Mouse (Mus musculus) spleen, embryonic (tissue): Measurements from ENCODE around the gene Pparg.

Experiments
- CTCF ChIA-PET: fragments of 350-600 bp; sonication (Branson Sonifier 250); formaldehyde crosslinking; loops from one replicate; lab custom pipeline; 2022; lab: Charles Lee

The Pparg gene

DNA sequence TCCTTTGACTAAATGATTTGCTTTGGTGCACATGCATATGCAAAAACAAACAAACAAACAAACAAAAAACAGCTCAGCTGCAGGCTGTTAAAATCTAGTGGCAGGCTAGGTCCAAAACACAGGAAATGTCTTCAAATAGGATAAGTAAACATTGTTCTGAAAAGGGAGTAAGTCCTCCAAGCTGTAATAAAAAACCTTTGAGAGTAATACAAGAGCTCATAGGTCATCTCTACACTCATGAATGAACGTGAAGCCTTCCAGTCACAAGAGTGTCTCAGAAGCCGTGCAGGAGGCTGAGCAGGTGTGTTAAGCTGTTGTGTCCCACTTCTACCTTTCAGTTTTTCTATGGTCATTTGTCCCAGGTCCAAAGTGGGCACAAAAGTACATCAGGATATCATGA, 102.6 kb downstream of the Pparg start:
- CTCF ChIA-PET, result no interaction called here

- CTCF ChIA-PET, result no interaction called here
Measured at GRCm38 (mm10) chr6:115464661-115465060, 103.9 kb downstream of the Pparg start.

- CTCF ChIA-PET, result no interaction called here
Measured at GRCm38 (mm10) chr6:115465463-115465862, 104.7 kb downstream of the Pparg start.

GRCm38 (mm10) chr6:115465876-115466275, 105.1 kb downstream of the Pparg start:
- CTCF ChIA-PET, result no interaction called here

DNA sequence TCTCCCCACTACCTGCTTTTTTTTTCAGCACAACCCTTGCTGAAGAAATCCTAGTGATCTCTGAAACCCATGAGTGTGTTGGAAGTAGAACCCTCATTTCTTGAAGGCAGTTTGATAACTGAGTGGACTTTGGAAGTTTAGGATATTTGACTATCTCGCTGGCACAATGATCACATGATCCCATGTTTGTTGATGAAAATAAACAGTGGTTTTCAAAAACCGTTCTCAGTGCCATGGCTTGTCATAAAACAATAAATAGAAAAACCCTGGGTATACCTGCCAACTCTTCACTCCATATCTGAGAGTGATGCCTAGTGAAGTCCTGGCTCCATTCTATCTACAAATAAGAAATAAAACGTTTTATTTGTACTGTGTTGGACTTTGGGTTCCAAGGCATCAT, 105.8 kb downstream of the Pparg start:
- CTCF ChIA-PET, result no interaction called here

- CTCF ChIA-PET, result no interaction called here
Measured at GRCm38 (mm10) chr6:115469666-115470581, 109.2 kb downstream of the Pparg start.

DNA sequence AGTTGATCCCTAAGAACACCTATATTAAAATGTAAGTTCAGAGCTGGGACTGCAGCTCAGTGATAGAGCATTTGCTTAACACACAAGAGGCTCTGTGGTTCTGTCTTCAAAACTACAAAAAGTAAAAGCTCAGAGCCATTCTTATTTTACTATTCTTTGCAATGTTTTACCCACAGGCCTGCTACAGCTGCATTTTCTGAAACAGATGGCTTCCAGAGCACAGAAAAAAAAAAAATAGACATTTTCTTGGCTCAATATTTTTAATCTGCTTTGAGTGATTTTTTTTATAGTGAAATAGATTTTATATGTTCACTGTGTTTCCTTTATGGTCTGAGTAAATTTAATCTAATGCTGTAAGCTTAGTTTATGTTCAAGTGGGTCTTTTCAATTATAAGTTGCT, 111.2 kb downstream of the Pparg start:
- CTCF ChIA-PET, result no interaction called here

DNA sequence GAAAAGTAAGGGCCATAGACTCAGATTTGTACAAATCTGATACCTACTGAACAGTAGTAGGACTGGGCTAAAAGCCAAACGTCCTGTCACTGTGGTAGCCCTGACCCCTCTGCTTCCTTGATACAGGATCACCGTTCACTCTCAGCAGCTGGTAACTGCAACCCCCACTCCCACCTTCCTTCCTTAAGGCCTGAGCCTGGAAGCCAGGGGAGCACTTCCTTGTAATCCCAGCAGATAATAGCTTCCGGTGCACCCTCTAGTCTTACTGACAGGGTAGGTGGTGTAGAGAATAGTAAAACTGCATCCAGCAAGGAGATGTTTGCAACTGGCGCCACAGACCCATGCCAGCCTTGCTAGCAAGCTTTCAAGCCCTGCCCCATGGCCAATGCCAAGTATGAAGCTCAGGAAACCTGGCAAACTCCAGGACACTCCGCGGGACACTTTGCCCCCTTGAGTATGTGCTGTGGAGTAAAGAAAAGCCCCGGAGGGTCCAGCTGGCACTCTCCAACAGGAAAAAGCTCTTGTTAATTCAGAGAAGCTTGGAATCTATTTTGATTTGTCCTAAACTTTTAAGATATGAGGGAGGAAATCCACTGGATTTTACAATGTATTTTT, 116.4 kb downstream of the Pparg start:
- CTCF ChIA-PET, result no interaction called here

GRCm38 (mm10) chr6:115479963-115480321, 119.2 kb downstream of the Pparg start:
- CTCF ChIA-PET, result no interaction called here

DNA sequence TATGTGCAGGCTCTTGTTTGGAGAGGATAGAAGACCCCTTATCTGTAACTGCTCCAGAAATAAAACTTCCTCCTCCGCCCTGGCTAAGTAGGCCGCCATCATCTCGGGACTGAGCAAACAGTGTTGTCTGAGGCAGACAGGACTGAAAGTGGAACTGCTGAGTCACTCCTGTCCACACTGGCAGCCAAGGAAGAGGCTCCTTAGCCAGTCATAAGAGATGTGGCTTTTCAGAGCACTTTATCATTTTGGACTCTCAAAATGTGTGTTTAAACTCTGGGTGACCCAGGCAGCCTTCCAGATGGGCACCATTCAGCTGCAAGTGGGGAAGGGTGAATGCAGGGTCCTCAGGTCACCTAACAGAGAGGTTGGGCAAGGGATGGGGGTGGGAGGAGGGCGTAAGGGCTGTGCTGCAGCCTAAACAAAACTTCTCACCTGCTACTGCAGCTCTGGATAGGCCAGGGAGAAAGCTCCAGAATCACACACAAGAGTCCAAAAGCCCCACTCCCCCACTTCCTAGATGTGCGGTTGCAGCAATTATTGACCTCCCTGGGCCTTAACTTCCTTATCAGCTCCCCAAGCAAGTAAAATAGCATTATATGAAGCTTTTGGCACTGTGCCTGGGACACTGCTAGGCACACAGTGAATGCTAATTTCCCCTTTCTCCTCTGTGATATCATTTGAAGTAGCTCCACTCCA, 119.7 kb downstream of the Pparg start:
- CTCF ChIA-PET, result no interaction called here

- CTCF ChIA-PET, result no interaction called here
Measured at GRCm38 (mm10) chr6:115481018-115481354, 120.2 kb downstream of the Pparg start.

GRCm38 (mm10) chr6:115481603-115482002, 120.9 kb downstream of the Pparg start:
- CTCF ChIA-PET, result no interaction called here

- CTCF ChIA-PET, result no interaction called here
Measured at GRCm38 (mm10) chr6:115485635-115486034, 124.9 kb downstream of the Pparg start.

GRCm38 (mm10) chr6:115489831-115490230, 129.1 kb downstream of the Pparg start:
- CTCF ChIA-PET, result no interaction called here

DNA sequence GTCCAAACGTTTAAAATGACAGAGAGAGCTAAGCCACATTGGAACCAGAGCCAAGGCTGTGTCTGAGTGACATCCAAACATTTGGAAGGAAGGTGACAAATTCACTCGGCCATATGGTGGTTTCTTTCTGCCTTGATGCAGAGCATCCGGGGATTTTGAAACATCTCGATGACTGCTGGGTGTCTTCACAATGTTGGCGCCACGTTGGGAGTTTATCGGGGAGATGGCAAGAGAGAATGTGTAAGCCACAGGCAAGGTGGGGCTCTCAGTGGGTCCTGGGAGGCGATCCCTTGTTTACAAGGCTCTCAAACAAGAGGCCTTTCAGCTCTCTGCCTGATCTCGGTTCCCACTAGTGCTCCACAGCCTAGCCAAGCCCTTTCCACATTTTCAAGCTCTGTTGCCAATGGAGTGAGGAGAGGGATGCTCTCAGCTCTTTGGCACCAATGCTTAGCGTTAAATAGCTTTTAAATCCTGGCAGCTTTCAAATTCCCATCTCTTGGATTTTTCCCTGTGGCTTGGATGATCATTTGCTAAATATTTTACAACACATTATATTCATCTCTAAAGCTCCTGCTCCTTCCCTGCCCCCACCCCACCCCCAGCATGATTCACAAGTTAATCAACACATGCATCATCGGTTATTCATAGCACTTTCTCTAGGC, 132.3 kb downstream of the Pparg start:
- CTCF ChIA-PET, result no interaction called here

- CTCF ChIA-PET, result no interaction called here
Measured at GRCm38 (mm10) chr6:115493824-115494223, 133.1 kb downstream of the Pparg start.

- CTCF ChIA-PET, result no interaction called here
Measured at GRCm38 (mm10) chr6:115499540-115499939, 138.8 kb downstream of the Pparg start.

DNA sequence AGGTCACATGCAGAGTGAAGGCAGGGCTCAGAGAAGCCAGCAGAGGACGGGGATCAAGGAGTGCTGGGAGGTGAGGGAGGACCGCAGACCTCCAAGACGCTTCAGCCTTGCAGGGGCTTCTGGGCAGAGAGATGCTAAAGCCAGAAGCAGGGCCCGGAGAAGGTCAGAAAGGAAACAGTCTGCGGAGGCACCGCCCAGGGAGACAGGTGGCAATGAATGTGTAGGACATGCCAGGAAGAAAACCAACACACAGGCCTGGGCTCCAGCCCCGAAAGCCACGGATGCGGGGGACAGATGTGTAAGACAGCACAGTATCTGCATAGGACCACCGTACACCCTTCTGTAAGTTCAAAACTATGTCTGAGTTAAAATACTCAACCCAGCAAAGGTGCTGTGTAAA, 139.5 kb downstream of the Pparg start:
- CTCF ChIA-PET, result no interaction called here

DNA sequence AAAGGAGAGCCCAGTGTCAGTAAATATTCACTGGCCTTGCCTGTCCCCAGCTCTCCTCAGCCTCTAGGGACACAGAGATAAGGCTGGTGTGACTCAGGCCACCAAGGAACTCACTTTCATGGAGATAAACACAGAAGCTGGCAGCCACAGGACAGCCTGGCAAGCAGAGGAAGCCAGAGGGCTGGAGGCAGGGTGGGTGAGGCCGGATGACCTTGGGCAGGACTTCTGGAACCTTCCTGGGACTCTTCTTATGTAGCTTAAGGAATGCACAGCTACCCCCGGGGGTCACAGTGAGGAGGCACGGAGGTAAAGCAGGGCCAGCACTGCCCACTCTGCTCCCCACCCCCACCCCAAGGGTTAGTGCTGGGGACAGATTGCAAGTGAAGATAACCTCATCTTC, 140.4 kb downstream of the Pparg start:
- CTCF ChIA-PET, result interaction anchor here (0.7 kb wide), 1 partner anchor 354 kb away, joined by 5 read pairs; no protein-coding TSS in a partner anchor

GRCm38 (mm10) chr6:115503038-115503437, 142.3 kb downstream of the Pparg start:
- CTCF ChIA-PET, result no interaction called here

DNA sequence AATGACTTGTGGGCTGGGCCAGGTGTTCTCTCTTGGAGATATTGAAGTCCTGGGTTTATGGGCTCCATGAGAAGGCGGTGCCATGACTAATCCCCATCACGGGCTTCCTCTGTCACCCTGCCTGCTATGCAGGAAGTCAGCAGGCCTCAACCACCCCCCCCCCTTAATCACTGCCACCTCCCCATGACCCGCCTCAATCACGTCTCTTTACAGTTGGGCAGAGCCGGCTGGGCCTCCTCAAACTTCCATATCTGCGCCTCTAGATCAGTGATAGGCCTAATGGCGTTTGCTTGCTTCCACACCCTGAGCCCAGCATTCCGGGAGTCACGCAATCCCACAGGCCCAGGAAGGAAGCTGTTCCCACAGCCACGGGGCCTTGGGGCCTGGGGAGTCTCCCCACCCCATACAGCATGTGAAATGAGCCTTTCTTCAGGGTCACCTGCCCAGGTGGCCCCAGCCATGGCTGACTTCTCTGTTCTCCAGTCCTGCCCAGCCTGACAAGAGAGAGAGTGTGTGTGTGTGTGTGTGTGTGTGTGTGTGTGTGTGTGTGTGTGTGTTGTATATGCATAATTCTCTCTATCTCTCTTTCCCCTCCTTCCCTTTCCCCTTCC, 142.9 kb downstream of the Pparg start:
- CTCF ChIA-PET, result no interaction called here

DNA sequence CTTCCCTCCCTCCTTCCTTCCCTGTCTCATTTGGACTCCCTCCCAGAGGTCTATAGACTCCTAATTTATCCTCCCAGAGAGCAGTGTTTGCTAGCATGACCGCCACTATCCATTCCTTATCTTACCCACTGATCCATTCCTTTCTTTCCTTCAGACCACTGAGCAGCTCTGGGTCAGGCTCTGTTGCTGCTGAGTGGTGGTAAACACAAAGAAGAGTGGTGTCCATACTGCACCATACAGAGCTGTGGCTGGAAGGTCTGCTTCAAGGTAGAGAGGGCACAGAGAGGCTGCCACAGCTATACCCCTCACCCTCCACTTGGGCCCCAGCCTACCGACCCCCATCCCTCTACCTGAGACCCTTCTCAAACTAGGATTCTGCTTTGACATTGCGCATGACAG, 143.4 kb downstream of the Pparg start:
- CTCF ChIA-PET, result no interaction called here
